Mouse (Mus musculus): ENCODE data around the gene Kcnk6.

GRCm38 (mm10) chr7:29172390-29173016 is 59.8 kb downstream of the Kcnk6 start:
- no peak for TF ChIP-seq CTCF (IDR thresholded peaks at IDR 0.05; ENCODE audit: low read depth, low read length)
- TF ChIP-seq POLR2A (IDR thresholded peaks at IDR 0.05; ENCODE audit: extremely low read depth, insufficient read depth, low read length): no peak
